Comparison of ENCODE assay signal across 17 mouse cellular contexts in genomic region chr16:33785092-33785704, GRCm38 (mm10). TPM values are rescaled to one million over a fixed set of nuclear protein-coding genes. Genes with fewer than 3 reads are reported as not detected.
DNase-seq lines count a peak whose midpoint lies in the region; ATAC-seq and TF ChIP-seq lines count a peak whose summit lies in the region.
"Had no signal": no experiment of that assay in that cellular context is flagged by ENCODE, and none has a peak within 500 bp of the region (broad histone marks: within the 10 kb centered on the region; RNA-seq: fewer than 3 reads in every experiment).

No protein-coding gene starts in this region.

- no peak for ATAC-seq in intestine, embryonic 15.5 days
- peak; percentile 65 for ATAC-seq in megakaryocyte, adult 5-6 weeks (ENCODE audit: poor library complexity, severe bottlenecking)
- no peak for ATAC-seq in midbrain, embryonic 15.5 days (replicated peaks)

- peaks cover 34 to 52% of the 10 kb centered on the region in 2 experiments for H3K4me1 ChIP-seq in MEL (ENCODE audit: control insufficient read depth in 1 of 2, insufficient read depth in 2 of 2, low read length in 2 of 2)
- peaks cover 8% of the 10 kb centered on the region for H3K4me1 ChIP-seq in intestine, embryonic 15.5 days (replicated peaks)
- H3K4me1 ChIP-seq in midbrain, embryonic 15.5 days: no peaks in the 10 kb centered on the region
- H3K4me1 ChIP-seq: embryonic facial prominence, embryonic 12.5 days; neural tube, embryonic 13.5 days had no signal

- no peaks in the 10 kb centered on the region for H3K79me2 ChIP-seq in MEL (ENCODE audit: control insufficient read depth, insufficient read depth, low read length, poor library complexity)

- H3K9ac ChIP-seq in MEL (ENCODE audit: control insufficient read depth, low read depth, low read length, poor library complexity, severe bottlenecking): peak overlapping the region; percentile 49
- H3K9ac ChIP-seq in intestine, embryonic 15.5 days: no peak overlapping the region
- H3K9ac ChIP-seq in midbrain, embryonic 15.5 days: no peak overlapping the region
- H3K9ac ChIP-seq: embryonic facial prominence, embryonic 12.5 days; hindbrain, embryonic 14.5 days; lung, embryonic 14.5 days; neural tube, embryonic 13.5 days had no signal

- H3K4me2 ChIP-seq in intestine, embryonic 15.5 days (replicated peaks): no peak overlapping the region
- no peak overlapping the region for H3K4me2 ChIP-seq in midbrain, embryonic 15.5 days
- H3K4me2 ChIP-seq: embryonic facial prominence, embryonic 12.5 days; hindbrain, embryonic 14.5 days; lung, embryonic 14.5 days; neural tube, embryonic 13.5 days had no signal

- peak overlapping the region; percentile 96 for H3K27ac ChIP-seq in MEL (ENCODE audit: control insufficient read depth, low read depth, low read length)
- H3K27ac ChIP-seq in intestine, embryonic 15.5 days: peak overlapping the region; percentile 59
- no peak overlapping the region for H3K27ac ChIP-seq in midbrain, embryonic 15.5 days
- H3K27ac ChIP-seq: embryonic facial prominence, embryonic 12.5 days; hindbrain, embryonic 14.5 days; neural tube, embryonic 13.5 days had no signal

- no peaks in the 10 kb centered on the region for H3K9me3 ChIP-seq in MEL (replicated peaks; ENCODE audit: insufficient read depth, low read length)
- no peaks in the 10 kb centered on the region for H3K9me3 ChIP-seq in intestine, embryonic 15.5 days
- no peaks in the 10 kb centered on the region for H3K9me3 ChIP-seq in midbrain, embryonic 15.5 days
- H3K9me3 ChIP-seq: embryonic facial prominence, embryonic 12.5 days; neural tube, embryonic 13.5 days had no signal

- H3K36me3 ChIP-seq in MEL (ENCODE audit: control insufficient read depth in 1 of 2, insufficient read depth in 2 of 2, low read length in 2 of 2): peaks cover 0 to 43% of the 10 kb centered on the region in 2 experiments; a peak in 2 of 4 replicates
- H3K36me3 ChIP-seq in intestine, embryonic 15.5 days: no peaks in the 10 kb centered on the region
- H3K36me3 ChIP-seq in midbrain, embryonic 15.5 days (replicated peaks): no peaks in the 10 kb centered on the region
- H3K36me3 ChIP-seq: embryonic facial prominence, embryonic 12.5 days; neural tube, embryonic 13.5 days had no signal

- TF ChIP-seq CTCF in MEL (IDR thresholded peaks at IDR 0.05 in 2 of 3, conservative IDR thresholded peaks at IDR 0.05 in 1 of 3; ENCODE audit: control insufficient read depth in 1 of 3, insufficient read depth in 1 of 3, low read depth in 2 of 3, low read length in 3 of 3, poor library complexity in 1 of 3, severe bottlenecking in 1 of 3): no peak

- H3K27me3 ChIP-seq in MEL (ENCODE audit: control insufficient read depth in 1 of 2, insufficient read depth in 2 of 2, low read length in 2 of 2): no peaks in the 10 kb centered on the region
- H3K27me3 ChIP-seq in intestine, embryonic 15.5 days (replicated peaks): no peaks in the 10 kb centered on the region
- no peaks in the 10 kb centered on the region for H3K27me3 ChIP-seq in midbrain, embryonic 15.5 days (replicated peaks)
- H3K27me3 ChIP-seq: embryonic facial prominence, embryonic 12.5 days; neural tube, embryonic 13.5 days had no signal

- TF ChIP-seq EP300 in MEL (IDR thresholded peaks at IDR 0.05; ENCODE audit: low read depth in 1 of 2, low read length in 2 of 2): peak; percentile 99

- peak in 1 of 2 experiments; percentile 49; a peak in 1 of 4 replicates for TF ChIP-seq POLR2A in MEL (IDR thresholded peaks at IDR 0.05; ENCODE audit: control insufficient read depth in 1 of 2, insufficient read depth in 1 of 2, low read depth in 1 of 2, low read length in 2 of 2, poor library complexity in 1 of 2)

- WGBS in intestine, embryonic 15.5 days: 54% methylated on average over 8 of the region's 8 CpGs
- 83% methylated on average over 8 of the region's 8 CpGs for WGBS in midbrain, embryonic 15.5 days

- DNase-seq in 416B (ENCODE audit: low read depth) (peak; percentile 98), MEL (ENCODE audit: low read depth, low spot score) (peak; percentile 92)
- DNase-seq in lung, postnatal 36 days: no peak
- DNase-seq in ovary, postnatal 10 days (ENCODE audit: low spot score): no peak
- no peak for DNase-seq in left cerebral cortex, adult 8-10 months (ENCODE audit: low spot score in 2 of 2)
- DNase-seq: B cell, adult 2 months; cerebellum, adult 18-20 months; heart, adult 11 months; layer of hippocampus, postnatal 36 days; left cerebral cortex, postnatal 4 days; lung, embryonic 14.5 days had no signal

- H3K4me3 ChIP-seq in MEL (ENCODE audit: control insufficient read depth in 1 of 2, insufficient read depth in 1 of 2, low read depth in 2 of 2, low read length in 2 of 2): peak overlapping the region in 1 of 2 experiments; percentile 21; a peak in 3 of 4 replicates
- H3K4me3 ChIP-seq in intestine, embryonic 15.5 days (replicated peaks): no peak overlapping the region
- H3K4me3 ChIP-seq in midbrain, embryonic 15.5 days: no peak overlapping the region
- H3K4me3 ChIP-seq: embryonic facial prominence, embryonic 12.5 days; neural tube, embryonic 13.5 days had no signal

- no peak for TF ChIP-seq RAD21 in MEL (IDR thresholded peaks at IDR 0.05; ENCODE audit: low read depth, low read length)

TF ChIP-seq in MEL, 35 proteins besides CTCF, POLR2A, EP300 and RAD21 (continues in another document):
- TF ChIP-seq SMC3 (IDR thresholded peaks at IDR 0.05; ENCODE audit: low read depth, low read length) (no peak), MXI1 (IDR thresholded peaks at IDR 0.05; ENCODE audit: low read depth, low read length) (no peak), MEF2A (IDR thresholded peaks at IDR 0.05; ENCODE audit: extremely low read depth, insufficient replicate concordance, low read depth, low read length, poor library complexity, severe bottlenecking) (no peak), TCF12 (IDR thresholded peaks at IDR 0.05; ENCODE audit: low read depth, low read length) (peak; percentile 94), JUND (IDR thresholded peaks at IDR 0.05; ENCODE audit: low read depth, low read length) (no peak; the same call in none of the 2 replicates), MAFK (IDR thresholded peaks at IDR 0.05; ENCODE audit: borderline replicate concordance, low read depth, low read length) (no peak), ZC3H11A (IDR thresholded peaks at IDR 0.05; ENCODE audit: low read depth, low read length) (no peak), RCOR1 (IDR thresholded peaks at IDR 0.05; ENCODE audit: low read depth, low read length) (peak; percentile 59; the same call in 1 of the 2 replicates), NELFE (IDR thresholded peaks at IDR 0.05; ENCODE audit: low read depth, low read length) (peak; percentile 21; the same call in 1 of the 2 replicates), MAZ (IDR thresholded peaks at IDR 0.05; ENCODE audit: low read depth, low read length) (peak; percentile 66), MYC (IDR thresholded peaks at IDR 0.05; ENCODE audit: low read depth, low read length) (peak; percentile 45; the same call in 1 of the 2 replicates), TAL1 (IDR thresholded peaks at IDR 0.05; ENCODE audit: low read length) (peak; percentile 88), POLR2AphosphoS5 (IDR thresholded peaks at IDR 0.05; ENCODE audit: borderline replicate concordance, low read depth, low read length) (no peak), MAX (IDR thresholded peaks at IDR 0.05; ENCODE audit: low read length) (no peak), NRF1 (IDR thresholded peaks at IDR 0.05; ENCODE audit: insufficient read depth, low read depth, low read length, poor library complexity, severe bottlenecking) (no peak), ELF1 (IDR thresholded peaks at IDR 0.05; ENCODE audit: low read depth, low read length) (peak; percentile 58), GATA1 (IDR thresholded peaks at IDR 0.05; ENCODE audit: low read depth, low read length) (peak; percentile 93), TBP (IDR thresholded peaks at IDR 0.05; ENCODE audit: low read depth, low read length) (peak; percentile 52; the same call in 1 of the 2 replicates), USF2 (IDR thresholded peaks at IDR 0.05; ENCODE audit: borderline replicate concordance in 1 of 2, insufficient read depth in 1 of 2, low read depth in 1 of 2, low read length in 2 of 2) (no peak), BHLHE40 (IDR thresholded peaks at IDR 0.05; ENCODE audit: borderline replicate concordance, low read depth, low read length) (peak; percentile 57; the same call in 1 of the 2 replicates), ETS1 (IDR thresholded peaks at IDR 0.05; ENCODE audit: low read depth, low read length) (peak; percentile 88), HCFC1 (IDR thresholded peaks at IDR 0.05; ENCODE audit: low read depth, low read length) (peak; percentile 58), GABPA (IDR thresholded peaks at IDR 0.05; ENCODE audit: low read depth, low read length) (no peak), MYB (IDR thresholded peaks at IDR 0.05; ENCODE audit: low read depth, low read length) (peak; percentile 100), E2F4 (IDR thresholded peaks at IDR 0.05; ENCODE audit: borderline replicate concordance, low read depth, low read length) (no peak), ZNF384 (IDR thresholded peaks at IDR 0.05; ENCODE audit: low read depth, low read length) (peak; percentile 94), POLR2AphosphoS2 (IDR thresholded peaks at IDR 0.05; ENCODE audit: low read length) (no peak)

RNA-seq across cellular contexts. Expression of gene Muc13, which starts 8.6 kb away (rescaled TPM):
- 59.5 and 60.4 TPM in 2 replicates for total RNA-seq in MEL (2012; rRNA removed)
- 100 to 1,000 TPM in 1 of 2 experiments, not detected in 1; 129 TPM for polyA plus RNA-seq in MEL (2012; ENCODE audit: insufficient read depth in 1 of 2, insufficient read length in 2 of 2, low read depth in 1 of 2, low replicate concordance in 2 of 2, missing spikeins in 1 of 2)
- polyA plus RNA-seq in intestine, embryonic 15.5 days (2015; fragmentation: Nextera tagmentation; extraction: Ambion mirVana): 209 and 261 TPM in 2 replicates
- total RNA-seq in megakaryocyte, adult 5-6 weeks (2015): 1.2 and 2.1 TPM in 2 replicates
- 0.81 and 1.8 TPM in 2 replicates for total RNA-seq in megakaryocyte, adult 5-6 weeks (2017)
- polyA plus RNA-seq in midbrain, embryonic 15.5 days (2015; fragmentation: Nextera tagmentation; extraction: Ambion mirVana): 0.08 TPM in 1 of 2 replicates, not detected in the other
- under 1 TPM in 1 of 4 experiments, not detected in 3; 0.11 TPM for total RNA-seq in left cerebral cortex, adult 8-10 months (2022)
- total RNA-seq: layer of hippocampus, postnatal 36 days; left cerebral cortex, postnatal 4 days had no signal
- polyA plus RNA-seq: hindbrain, embryonic 14.5 days; lung, embryonic 14.5 days; neural tube, embryonic 13.5 days had no signal

RNA-seq across cellular contexts. Expression of gene Itgb5, which starts 44.3 kb away (rescaled TPM):
- total RNA-seq in MEL (2012; rRNA removed): 0.16 and 0.27 TPM in 2 replicates
- under 1 TPM in 1 of 2 experiments, not detected in 1; 0.58 TPM for polyA plus RNA-seq in MEL (2012; ENCODE audit: insufficient read depth in 1 of 2, insufficient read length in 2 of 2, low read depth in 1 of 2, low replicate concordance in 2 of 2, missing spikeins in 1 of 2)
- 35.8 and 36.1 TPM in 2 replicates for polyA plus RNA-seq in intestine, embryonic 15.5 days (2015; fragmentation: Nextera tagmentation; extraction: Ambion mirVana)
- total RNA-seq in megakaryocyte, adult 5-6 weeks (2015): 11.8 and 15.2 TPM in 2 replicates
- total RNA-seq in megakaryocyte, adult 5-6 weeks (2017): 17.2 and 20.8 TPM in 2 replicates
- polyA plus RNA-seq in midbrain, embryonic 15.5 days (2015; fragmentation: Nextera tagmentation; extraction: Ambion mirVana): 24.1 and 24.6 TPM in 2 replicates
- total RNA-seq in left cerebral cortex, adult 8-10 months (2022): 10 to 100 TPM; 42.5 to 81.2 (median 53.6) TPM

Comparison
In these comparisons a context has a peak if more than half of its experiments do, and no peak if none do; other contexts are left out.
1. DNase-seq: peak in 416B (single experiment) and MEL (single experiment); none in lung, postnatal 36 days (single experiment), ovary, postnatal 10 days (single experiment) and left cerebral cortex, adult 8-10 months (0 of 2).
2. RNA of gene Muc13, which starts 8.6 kb away (total RNA-seq): 59.5 to 60.4 TPM in MEL; 0.81 to 2.1 TPM in megakaryocyte, adult 5-6 weeks and 0.11 TPM in left cerebral cortex, adult 8-10 months; every median in the first group is over 10 times any median in the second.
3. RNA of gene Itgb5, which starts 44.3 kb away (total RNA-seq): 42.5 to 81.2 TPM in left cerebral cortex, adult 8-10 months and 11.8 to 20.8 TPM in megakaryocyte, adult 5-6 weeks; 0.16 to 0.27 TPM in MEL; every median in the first group is over 10 times any median in the second.